Mouse (Mus musculus) frontal cortex, adult 2 months (tissue): ENCODE measurements around the gene Ccdc89. TPM values are rescaled to one million over a fixed set of nuclear protein-coding genes. Genes with fewer than 3 reads are reported as not detected.
A peak's percentile ranks its signal among the peaks of the same experiment; 100 is the strongest.

ENCODE experiments used
- DNase-seq, 2 experiments: peaks; one replicate each; pipeline ENCODE4 v3.0.0; 2022; ENCODE audit warnings: low spot score in 1 of 2; ENCODE audit errors: extremely low spot score in 1 of 2
- polyA plus RNA-seq: library from polyadenylated mRNA; depleted of rRNA; stranded (reverse); fragments of >200 nt; gene quantifications from 2 replicates; pipeline ENCODE4 v1.2.3, GENCODE M21; 2012; rRNA removed

Ccdc89 gene
- 0.62 and 0.67 TPM in 2 replicates for polyA plus RNA-seq

GRCm38 (mm10) chr7:90426020-90427001 is at the start of gene Ccdc89:
TSS of gene Ccdc89 (plus strand) at chr7:90426577.
- peak; percentile 85 to 87 for DNase-seq

- no peak for DNase-seq
These were observed 42.0 kb upstream of the Ccdc89 start for GRCm38 (mm10) chr7:90384411-90384810.

GRCm38 (mm10) chr7:90386885-90387459 is 39.4 kb upstream of the Ccdc89 start:
- DNase-seq, result peak; percentile 58 to 80

- no peak for DNase-seq
These were observed 36.6 kb upstream of the Ccdc89 start for GRCm38 (mm10) chr7:90389765-90390164.

- no peak for DNase-seq
These were observed 31.3 kb upstream of the Ccdc89 start for GRCm38 (mm10) chr7:90395073-90395472.

- no peak for DNase-seq
These were observed 30.4 kb upstream of the Ccdc89 start for GRCm38 (mm10) chr7:90395928-90396327.

- DNase-seq, result peak in 1 of 2 experiments; percentile 85
These were observed 16.4 kb upstream of the Ccdc89 start for GRCm38 (mm10) chr7:90409934-90410333.

- no peak for DNase-seq
These were observed 629 bp downstream of the Ccdc89 start for GRCm38 (mm10) chr7:90427006-90427405.

- no peak for DNase-seq
These were observed 5.8 kb downstream of the Ccdc89 start for GRCm38 (mm10) chr7:90432221-90432620.

- no peak for DNase-seq
These were observed 13.7 kb downstream of the Ccdc89 start for GRCm38 (mm10) chr7:90440044-90440443.

- DNase-seq, result no peak
These were observed 15.7 kb downstream of the Ccdc89 start for GRCm38 (mm10) chr7:90442070-90442469.

GRCm38 (mm10) chr7:90442518-90443080 is 16.2 kb downstream of the Ccdc89 start, which contains the start of gene Crebzf:
TSS of gene Crebzf (plus strand) at chr7:90442729.
- peak; percentile 93 to 97 for DNase-seq

GRCm38 (mm10) chr7:90443101-90444091 is 17.0 kb downstream of the Ccdc89 start:
- peak in 1 of 2 experiments; percentile 62 for DNase-seq

- DNase-seq, result no peak
These were observed 17.8 kb downstream of the Ccdc89 start for GRCm38 (mm10) chr7:90444206-90444605.

- no peak for DNase-seq
These were observed 29.9 kb downstream of the Ccdc89 start for GRCm38 (mm10) chr7:90456149-90456844.

- peak; percentile 76 to 89 for DNase-seq
These were observed 30.6 kb downstream of the Ccdc89 start, which contains the start of gene Tmem126a for GRCm38 (mm10) chr7:90456845-90457468. TSS of gene Tmem126a (minus strand) at chr7:90457229.

- no peak for DNase-seq
These were observed 31.1 kb downstream of the Ccdc89 start for GRCm38 (mm10) chr7:90457517-90457916.

- no peak for DNase-seq
These were observed 34.0 kb downstream of the Ccdc89 start for GRCm38 (mm10) chr7:90460330-90460729.

- DNase-seq, result no peak
These were observed 34.6 kb downstream of the Ccdc89 start for GRCm38 (mm10) chr7:90460930-90461329.
